Mouse (Mus musculus): ENCODE measurements around the gene Hal. TPM values are rescaled to one million over a fixed set of nuclear protein-coding genes. Genes with fewer than 3 reads are reported as not detected.
"Not testable (repeated sequence)": the region's sequence is repeated elsewhere in the genome, so short reads cannot be mapped to it uniquely, and the experiment has no call there.

The Hal gene
- total RNA-seq, 1 experiment from 2014 or later: 0.35 TPM

- ATAC-seq (ENCODE audit: extremely low read depth, insufficient number of reproducible peaks, low FRiP score, poor library complexity, severe bottlenecking): peak; percentile 93
These were observed 60.4 kb downstream of the Hal start for GRCm38 (mm10) chr10:93548991-93549390.

- ATAC-seq (ENCODE audit: extremely low read depth, insufficient number of reproducible peaks, low FRiP score, poor library complexity, severe bottlenecking): no peak
These were observed 61.3 kb downstream of the Hal start for GRCm38 (mm10) chr10:93549821-93550220.

GRCm38 (mm10) chr10:93552596-93552995, 64.0 kb downstream of the Hal start:
- ATAC-seq (ENCODE audit: extremely low read depth, insufficient number of reproducible peaks, low FRiP score, poor library complexity, severe bottlenecking): no peak

- ATAC-seq (ENCODE audit: extremely low read depth, insufficient number of reproducible peaks, low FRiP score, poor library complexity, severe bottlenecking): not testable (repeated sequence)
These were observed 69.4 kb downstream of the Hal start for GRCm38 (mm10) chr10:93557971-93558370.

- ATAC-seq (ENCODE audit: extremely low read depth, insufficient number of reproducible peaks, low FRiP score, poor library complexity, severe bottlenecking): no peak
These were observed 71.2 kb downstream of the Hal start for GRCm38 (mm10) chr10:93559786-93560185.

GRCm38 (mm10) chr10:93564518-93565090, 76.0 kb downstream of the Hal start:
- no peak for ATAC-seq (ENCODE audit: extremely low read depth, insufficient number of reproducible peaks, low FRiP score, poor library complexity, severe bottlenecking)

GRCm38 (mm10) chr10:93567066-93567465, 78.5 kb downstream of the Hal start:
- ATAC-seq (ENCODE audit: extremely low read depth, insufficient number of reproducible peaks, low FRiP score, poor library complexity, severe bottlenecking): no peak

GRCm38 (mm10) chr10:93567841-93568566, 79.4 kb downstream of the Hal start:
- no peak for ATAC-seq (ENCODE audit: extremely low read depth, insufficient number of reproducible peaks, low FRiP score, poor library complexity, severe bottlenecking)

- ATAC-seq (ENCODE audit: extremely low read depth, insufficient number of reproducible peaks, low FRiP score, poor library complexity, severe bottlenecking): no peak
These were observed 80.1 kb downstream of the Hal start for GRCm38 (mm10) chr10:93568671-93569070.

Other genes with a start within 250 kb of the Hal start
- gene Elk3, start 177.6 kb upstream of the Hal start, total RNA-seq (2017): 17.2 and 22.2 TPM in 2 replicates
- 65.7 and 69.6 TPM in 2 replicates for gene Lta4h, start 35.4 kb upstream of the Hal start, total RNA-seq (2017)
- 0.25 TPM in 1 of 2 replicates, not detected in the other for gene Amdhd1, start 51.3 kb downstream of the Hal start, total RNA-seq (2017)
- gene Ccdc38, start 51.9 kb downstream of the Hal start, total RNA-seq (2017): not detected in 2 replicates
- 27.2 and 40.0 TPM in 2 replicates for gene Snrpf, start 100.9 kb downstream of the Hal start, total RNA-seq (2017)
- gene Ntn4, start 151.9 kb downstream of the Hal start, total RNA-seq (2017): not detected in 2 replicates

Measured in neutrophil, adult 5-6 weeks (primary cell).